Mouse (Mus musculus): ENCODE data around the gene Haus8. TPM values are rescaled to one million over a fixed set of nuclear protein-coding genes. Genes with fewer than 3 reads are reported as not detected.
"Not testable (repeated sequence)": the region's sequence is repeated elsewhere in the genome, so short reads cannot be mapped to it uniquely, and the experiment has no call there.

Gene Haus8
- polyA plus RNA-seq, 1 experiment from 2014 or later: 113 TPM

- not testable (repeated sequence) for H3K27me3 ChIP-seq (ENCODE audit: control insufficient read depth, insufficient read depth, low read length); H3K4me2 ChIP-seq; H3K36me3 ChIP-seq (ENCODE audit: control insufficient read depth, insufficient read depth, low read length); H3K27ac ChIP-seq (ENCODE audit: low read depth, low read length); H3K9ac ChIP-seq (ENCODE audit: low read depth, low read length); ATAC-seq (replicated peaks; ENCODE audit: insufficient number of reproducible peaks, low FRiP score, low TSS enrichment); H3K9me3 ChIP-seq (replicated peaks; ENCODE audit: control insufficient read depth, low read length); H3K4me3 ChIP-seq (ENCODE audit: low read depth, low read length)
- peaks cover 19% of the 10 kb centered on the region for H3K4me1 ChIP-seq (ENCODE audit: control insufficient read depth, insufficient read depth, low read length)
- 81% methylated on average over 1 of the region's 1 CpGs for WGBS (ENCODE audit: insufficient replicate concordance)
These were observed 6.7 kb upstream of the Haus8 start for GRCm38 (mm10) chr8:71279409-71279808.

GRCm38 (mm10) chr8:71276166-71276565 is 3.4 kb upstream of the Haus8 start:
- Histone ChIP-seq H3K9ac (ENCODE audit: low read depth, low read length) (no peak overlapping the region), H3K27me3 (ENCODE audit: control insufficient read depth, insufficient read depth, low read length) (no peaks in the 10 kb centered on the region), H3K9me3 (replicated peaks; ENCODE audit: control insufficient read depth, low read length) (no peaks in the 10 kb centered on the region), H3K27ac (ENCODE audit: low read depth, low read length) (no peak overlapping the region), H3K4me1 (ENCODE audit: control insufficient read depth, insufficient read depth, low read length) (peaks cover 18% of the 10 kb centered on the region), H3K4me2 (no peak overlapping the region), H3K4me3 (ENCODE audit: low read depth, low read length) (no peak overlapping the region), H3K36me3 (ENCODE audit: control insufficient read depth, insufficient read depth, low read length) (no peaks in the 10 kb centered on the region)
- WGBS (ENCODE audit: insufficient replicate concordance): 81% methylated on average over 3 of the region's 3 CpGs
- no peak for ATAC-seq (replicated peaks; ENCODE audit: insufficient number of reproducible peaks, low FRiP score, low TSS enrichment)

DNA sequence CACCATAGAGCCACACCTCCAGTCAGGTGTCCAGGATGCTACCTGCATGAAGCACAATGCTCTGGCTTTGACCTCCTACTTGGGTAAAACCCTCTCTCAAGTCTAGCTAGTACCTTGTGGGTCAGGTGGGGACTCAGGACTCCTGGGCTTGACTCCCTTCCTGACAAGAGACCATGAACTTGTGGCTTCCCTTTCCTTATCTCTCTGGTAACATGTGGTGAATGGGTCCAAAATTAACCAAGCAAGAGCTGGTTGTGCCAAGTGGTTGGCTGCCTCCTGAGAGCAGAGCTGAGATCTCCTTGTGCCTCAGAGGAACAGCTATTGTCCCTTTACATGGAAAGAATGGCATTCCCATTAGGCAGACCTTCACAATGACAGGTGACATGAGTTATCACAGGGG is 1.7 kb upstream of the Haus8 start:
- Histone ChIP-seq H3K9ac (ENCODE audit: low read depth, low read length) (no peak overlapping the region), H3K4me3 (ENCODE audit: low read depth, low read length) (no peak overlapping the region), H3K9me3 (replicated peaks; ENCODE audit: control insufficient read depth, low read length) (no peaks in the 10 kb centered on the region), H3K27ac (ENCODE audit: low read depth, low read length) (no peak overlapping the region), H3K4me2 (no peak overlapping the region), H3K4me1 (ENCODE audit: control insufficient read depth, insufficient read depth, low read length) (peaks cover 19% of the 10 kb centered on the region), H3K36me3 (ENCODE audit: control insufficient read depth, insufficient read depth, low read length) (no peaks in the 10 kb centered on the region), H3K27me3 (ENCODE audit: control insufficient read depth, insufficient read depth, low read length) (no peaks in the 10 kb centered on the region)
- no peak for ATAC-seq (replicated peaks; ENCODE audit: insufficient number of reproducible peaks, low FRiP score, low TSS enrichment)

GRCm38 (mm10) chr8:71273151-71273510 is 397 bp upstream of the Haus8 start:
- Histone ChIP-seq H3K4me3 (ENCODE audit: low read depth, low read length) (peak overlapping the region; percentile 89), H3K9me3 (replicated peaks; ENCODE audit: control insufficient read depth, low read length) (no peaks in the 10 kb centered on the region), H3K4me2 (peak overlapping the region; percentile 72), H3K9ac (ENCODE audit: low read depth, low read length) (peak overlapping the region; percentile 86), H3K4me1 (ENCODE audit: control insufficient read depth, insufficient read depth, low read length) (peaks cover 21% of the 10 kb centered on the region), H3K27ac (ENCODE audit: low read depth, low read length) (peak overlapping the region; percentile 89), H3K36me3 (ENCODE audit: control insufficient read depth, insufficient read depth, low read length) (no peaks in the 10 kb centered on the region), H3K27me3 (ENCODE audit: control insufficient read depth, insufficient read depth, low read length) (no peaks in the 10 kb centered on the region)
- ATAC-seq (replicated peaks; ENCODE audit: insufficient number of reproducible peaks, low FRiP score, low TSS enrichment): no peak
- WGBS (ENCODE audit: insufficient replicate concordance): under 1% methylated on average over 14 of the region's 14 CpGs

DNA sequence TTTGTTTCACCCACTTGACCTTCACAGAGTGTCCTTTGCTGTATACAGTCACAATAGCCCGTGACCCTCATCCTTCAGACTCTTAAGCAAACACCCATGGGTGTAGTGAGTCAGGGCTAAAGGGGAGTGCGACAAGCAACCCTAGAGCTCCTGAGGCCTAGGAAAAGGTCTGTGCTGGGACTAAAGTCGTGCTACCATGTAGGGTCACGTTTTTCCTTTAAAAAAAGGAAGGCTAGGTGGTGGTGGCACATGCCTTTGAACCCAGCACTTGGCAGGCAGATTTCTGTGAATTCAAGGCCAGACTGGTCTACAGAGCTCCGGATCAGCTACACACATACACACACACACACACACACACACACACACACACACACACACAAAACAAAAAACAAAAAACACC is 1.1 kb downstream of the Haus8 start:
- WGBS (ENCODE audit: insufficient replicate concordance): 13% methylated on average over 5 of the region's 5 CpGs
- peak overlapping the region; percentile 86 for H3K9ac ChIP-seq (ENCODE audit: low read depth, low read length)
- H3K27ac ChIP-seq (ENCODE audit: low read depth, low read length): peak overlapping the region; percentile 93

GRCm38 (mm10) chr8:71268286-71268685 is 4.4 kb downstream of the Haus8 start:
- H3K4me3 ChIP-seq (ENCODE audit: low read depth, low read length); ATAC-seq (replicated peaks; ENCODE audit: insufficient number of reproducible peaks, low FRiP score, low TSS enrichment); H3K4me1 ChIP-seq (ENCODE audit: control insufficient read depth, insufficient read depth, low read length); H3K36me3 ChIP-seq (ENCODE audit: control insufficient read depth, insufficient read depth, low read length); H3K27ac ChIP-seq (ENCODE audit: low read depth, low read length); H3K4me2 ChIP-seq; H3K9ac ChIP-seq (ENCODE audit: low read depth, low read length); H3K27me3 ChIP-seq (ENCODE audit: control insufficient read depth, insufficient read depth, low read length); H3K9me3 ChIP-seq (replicated peaks; ENCODE audit: control insufficient read depth, low read length): not testable (repeated sequence)
- WGBS (ENCODE audit: insufficient replicate concordance): 94% methylated on average over 5 of the region's 6 CpGs

More for the DNA sequence above, 1.1 kb downstream of the Haus8 start:
- no peaks in the 10 kb centered on the region for H3K27me3 ChIP-seq (ENCODE audit: control insufficient read depth, insufficient read depth, low read length)
- peaks cover 21% of the 10 kb centered on the region for H3K4me1 ChIP-seq (ENCODE audit: control insufficient read depth, insufficient read depth, low read length)
- no peaks in the 10 kb centered on the region for H3K36me3 ChIP-seq (ENCODE audit: control insufficient read depth, insufficient read depth, low read length)
- H3K4me2 ChIP-seq: peak overlapping the region; percentile 81
- H3K4me3 ChIP-seq (ENCODE audit: low read depth, low read length): peak overlapping the region; percentile 89
- H3K9me3 ChIP-seq (replicated peaks; ENCODE audit: control insufficient read depth, low read length): no peaks in the 10 kb centered on the region
- no peak for ATAC-seq (replicated peaks; ENCODE audit: insufficient number of reproducible peaks, low FRiP score, low TSS enrichment)

- Histone ChIP-seq H3K36me3 (ENCODE audit: control insufficient read depth, insufficient read depth, low read length) (peaks cover 7% of the 10 kb centered on the region), H3K27me3 (ENCODE audit: control insufficient read depth, insufficient read depth, low read length) (no peaks in the 10 kb centered on the region), H3K4me2 (no peak overlapping the region), H3K4me1 (ENCODE audit: control insufficient read depth, insufficient read depth, low read length) (peaks cover 6% of the 10 kb centered on the region; the same call in 1 of the 2 replicates), H3K4me3 (ENCODE audit: low read depth, low read length) (no peak overlapping the region), H3K9me3 (replicated peaks; ENCODE audit: control insufficient read depth, low read length) (no peaks in the 10 kb centered on the region), H3K9ac (ENCODE audit: low read depth, low read length) (no peak overlapping the region), H3K27ac (ENCODE audit: low read depth, low read length) (no peak overlapping the region)
- WGBS (ENCODE audit: insufficient replicate concordance): 79% methylated on average over 2 of the region's 2 CpGs
- ATAC-seq (replicated peaks; ENCODE audit: insufficient number of reproducible peaks, low FRiP score, low TSS enrichment): no peak
These were observed 5.0 kb downstream of the Haus8 start for GRCm38 (mm10) chr8:71267690-71268089.

- H3K36me3 ChIP-seq (ENCODE audit: control insufficient read depth, insufficient read depth, low read length): peaks cover 22% of the 10 kb centered on the region
- no peak for ATAC-seq (replicated peaks; ENCODE audit: insufficient number of reproducible peaks, low FRiP score, low TSS enrichment)
These were observed 11.5 kb downstream of the Haus8 start for GRCm38 (mm10) chr8:71261234-71261633.

GRCm38 (mm10) chr8:71256545-71257232 is 16.0 kb downstream of the Haus8 start:
- no peak overlapping the region for H3K27ac ChIP-seq (ENCODE audit: low read depth, low read length)
- no peaks in the 10 kb centered on the region for H3K9me3 ChIP-seq (replicated peaks; ENCODE audit: control insufficient read depth, low read length)
- no peak for ATAC-seq (replicated peaks; ENCODE audit: insufficient number of reproducible peaks, low FRiP score, low TSS enrichment)
- H3K36me3 ChIP-seq (ENCODE audit: control insufficient read depth, insufficient read depth, low read length): peaks cover 17% of the 10 kb centered on the region
- 89% methylated on average over 3 of the region's 3 CpGs for WGBS (ENCODE audit: insufficient replicate concordance)
- no peaks in the 10 kb centered on the region for H3K27me3 ChIP-seq (ENCODE audit: control insufficient read depth, insufficient read depth, low read length)
- H3K4me1 ChIP-seq (ENCODE audit: control insufficient read depth, insufficient read depth, low read length): no peaks in the 10 kb centered on the region
- H3K9ac ChIP-seq (ENCODE audit: low read depth, low read length): no peak overlapping the region
- H3K4me3 ChIP-seq (ENCODE audit: low read depth, low read length): no peak overlapping the region
- H3K4me2 ChIP-seq: no peak overlapping the region

More at GRCm38 (mm10) chr8:71261234-71261633, 11.5 kb downstream of the Haus8 start:
- H3K27me3 ChIP-seq (ENCODE audit: control insufficient read depth, insufficient read depth, low read length): no peaks in the 10 kb centered on the region
- no peak overlapping the region for H3K9ac ChIP-seq (ENCODE audit: low read depth, low read length)
- H3K9me3 ChIP-seq (replicated peaks; ENCODE audit: control insufficient read depth, low read length): no peaks in the 10 kb centered on the region
- H3K4me2 ChIP-seq: no peak overlapping the region
- H3K27ac ChIP-seq (ENCODE audit: low read depth, low read length): no peak overlapping the region
- H3K4me1 ChIP-seq (ENCODE audit: control insufficient read depth, insufficient read depth, low read length): no peaks in the 10 kb centered on the region
- no peak overlapping the region for H3K4me3 ChIP-seq (ENCODE audit: low read depth, low read length)
